Mouse (Mus musculus) lung, postnatal 36 days (tissue): ENCODE data around the gene Ctxn2.

ENCODE experiments used
- DNase-seq: peaks from one replicate; pipeline ENCODE4 v3.0.0; 2022; ENCODE audit warnings: mixed read lengths

Ctxn2 gene

DNA sequence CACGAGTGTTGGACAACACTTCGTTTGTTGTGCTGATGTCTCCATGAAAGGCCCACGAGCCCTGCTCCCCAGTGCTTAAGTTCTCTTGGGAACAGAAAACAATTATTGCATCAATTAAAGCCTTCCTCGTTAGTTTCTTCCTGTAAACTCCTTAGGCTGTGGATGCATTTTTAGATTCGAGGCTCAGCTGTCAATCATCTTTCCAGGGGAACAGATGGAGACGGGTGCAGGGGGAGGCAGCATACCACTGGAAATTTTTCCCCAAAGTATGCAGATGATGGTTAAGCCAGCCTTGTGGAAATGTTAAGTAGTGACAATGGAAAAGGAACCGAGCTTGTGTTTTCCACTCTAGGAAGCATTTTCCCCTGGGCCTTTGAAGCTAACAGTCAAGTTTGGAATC lies 60.3 kb downstream of the Ctxn2 start:
- DNase-seq = no peak
